Mouse (Mus musculus) limb, embryonic 12.5 days (tissue): ENCODE results near the gene Gm20388. TPM values are rescaled to one million over a fixed set of nuclear protein-coding genes. Genes with fewer than 3 reads are reported as not detected.

Experiments used
- ATAC-seq: fragments of 200-750 bp; cut with Nextera tagmentation; 2 replicates; pipeline ENCODE4 v1.8.0; 2017; ENCODE audit warnings: low read depth, moderate TSS enrichment; ENCODE audit not compliant: insufficient number of reproducible peaks, insufficient read depth, low FRiP score, low TSS enrichment
- H3K27ac ChIP-seq: fragments of 300-500 bp; sonication (generic); 2 replicates; pipeline ENCODE4 v1.5.1; 2016; ENCODE audit warnings: mild to moderate bottlenecking, moderate library complexity
- H3K27me3 ChIP-seq: fragments of 300-500 bp; sonication (generic); 2 replicates; pipeline ENCODE4 v1.6.1; 2016; ENCODE audit warnings: mild to moderate bottlenecking, moderate library complexity
- H3K36me3 ChIP-seq: fragments of 300-500 bp; sonication (generic); 2 replicates; pipeline ENCODE4 v1.6.1; 2016; ENCODE audit warnings: mild to moderate bottlenecking, moderate library complexity
- H3K4me1 ChIP-seq: fragments of 300-500 bp; sonication (generic); replicated peaks from 2 replicates; pipeline ENCODE4 v1.6.1; 2016
- H3K4me2 ChIP-seq: fragments of 300-500 bp; sonication (generic); 2 replicates; pipeline ENCODE4 v1.6.1; 2016; ENCODE audit warnings: mild to moderate bottlenecking, moderate library complexity
- H3K4me3 ChIP-seq: fragments of 300-500 bp; sonication (generic); replicated peaks from 2 replicates; pipeline ENCODE4 v1.5.1; 2016; ENCODE audit warnings: mild to moderate bottlenecking
- H3K9ac ChIP-seq: fragments of 300-500 bp; sonication (generic); replicated peaks from 2 replicates; pipeline ENCODE4 v1.6.1; 2016; ENCODE audit warnings: mild to moderate bottlenecking, moderate library complexity
- H3K9me3 ChIP-seq: fragments of 300-500 bp; sonication (generic); 2 replicates; pipeline ENCODE4 v1.6.1; 2016; ENCODE audit warnings: mild to moderate bottlenecking, moderate library complexity
- WGBS: fragments of 180-500 bp; shearing (Covaris S2); methylation state at CpG from one replicate; pipeline ENCODE4 v1.1.7; 2016; 5-methylcytosine and 5-hydroxymethylcytosine counted together
- polyA plus RNA-seq: library from polyadenylated mRNA; unstranded; fragments of >200 nt; fragmentation: Nextera tagmentation; extraction: Ambion mirVana; gene quantifications from 2 replicates; pipeline ENCODE4 v1.2.1, GENCODE M21; 2016

Gm20388 gene
- polyA plus RNA-seq, 1 experiment from 2014 or later, result not detected

- ATAC-seq, result no peak
- Histone ChIP-seq H3K9ac (no peak overlapping the region), H3K27me3 (peaks cover 20% of the 10 kb centered on the region), H3K9me3 (no peaks in the 10 kb centered on the region), H3K4me3 (no peak overlapping the region), H3K4me1 (peaks cover 7% of the 10 kb centered on the region), H3K27ac (no peak overlapping the region), H3K4me2 (no peak overlapping the region), H3K36me3 (no peaks in the 10 kb centered on the region)
- 51% methylated on average over 7 of the region's 7 CpGs for WGBS
Observed at GRCm38 (mm10) chr8:121762999-121763699, 1852.5 kb downstream of the Gm20388 start.

- no peak for ATAC-seq
- 65% methylated on average over 9 of the region's 9 CpGs for WGBS
- Histone ChIP-seq H3K4me2 (no peak overlapping the region), H3K9me3 (no peaks in the 10 kb centered on the region), H3K4me3 (no peak overlapping the region), H3K36me3 (no peaks in the 10 kb centered on the region), H3K27ac (no peak overlapping the region), H3K4me1 (peaks cover 7% of the 10 kb centered on the region), H3K9ac (no peak overlapping the region), H3K27me3 (peaks cover 17% of the 10 kb centered on the region)
Observed at GRCm38 (mm10) chr8:121763700-121764013, 1853.0 kb downstream of the Gm20388 start.

GRCm38 (mm10) chr8:121765594-121766138 is 1855.0 kb downstream of the Gm20388 start:
- 0 out of 2 replicates have a peak, but pooled peaks cover 8% of the 10 kb centered on the region for H3K27me3 ChIP-seq
- no peak for ATAC-seq
- H3K27ac ChIP-seq, result no peak overlapping the region
- 80% methylated on average over 7 of the region's 7 CpGs for WGBS
- peaks cover 15% of the 10 kb centered on the region for H3K4me1 ChIP-seq
- H3K4me3 ChIP-seq, result no peak overlapping the region
- H3K36me3 ChIP-seq, result no peaks in the 10 kb centered on the region
- no peak overlapping the region for H3K9ac ChIP-seq
- no peaks in the 10 kb centered on the region for H3K9me3 ChIP-seq
- no peak overlapping the region for H3K4me2 ChIP-seq

- no peaks in the 10 kb centered on the region for H3K9me3 ChIP-seq
- WGBS, result 43% methylated on average over 3 of the region's 3 CpGs
- no peak overlapping the region for H3K4me2 ChIP-seq
- no peaks in the 10 kb centered on the region for H3K36me3 ChIP-seq
- no peak overlapping the region for H3K4me3 ChIP-seq
- no peak overlapping the region for H3K27ac ChIP-seq
- H3K9ac ChIP-seq, result no peak overlapping the region
- peaks cover 8% of the 10 kb centered on the region for H3K4me1 ChIP-seq
- no peak for ATAC-seq
- peaks cover 15% of the 10 kb centered on the region; the same call in 1 of the 2 replicates for H3K27me3 ChIP-seq
Observed at GRCm38 (mm10) chr8:121769095-121769494, 1858.5 kb downstream of the Gm20388 start.

- no peaks in the 10 kb centered on the region for H3K9me3 ChIP-seq
- H3K9ac ChIP-seq, result no peak overlapping the region; the same call in 1 of the 2 replicates
- H3K4me3 ChIP-seq, result no peak overlapping the region
- no peaks in the 10 kb centered on the region for H3K36me3 ChIP-seq
- H3K27ac ChIP-seq, result no peak overlapping the region
- ATAC-seq, result no peak
- H3K4me1 ChIP-seq, result peaks cover 8% of the 10 kb centered on the region
- 90% methylated on average over 2 of the region's 2 CpGs for WGBS
- peaks cover 15% of the 10 kb centered on the region; the same call in 1 of the 2 replicates for H3K27me3 ChIP-seq
- H3K4me2 ChIP-seq, result no peak overlapping the region
Observed at GRCm38 (mm10) chr8:121769621-121770020, 1859.0 kb downstream of the Gm20388 start.

- Histone ChIP-seq H3K9me3 (no peaks in the 10 kb centered on the region), H3K27me3 (peaks cover 15% of the 10 kb centered on the region; the same call in 1 of the 2 replicates), H3K36me3 (no peaks in the 10 kb centered on the region), H3K27ac (no peak overlapping the region), H3K4me1 (peaks cover 8% of the 10 kb centered on the region), H3K4me3 (no peak overlapping the region), H3K9ac (no peak overlapping the region), H3K4me2 (no peak overlapping the region)
- ATAC-seq, result no peak
- WGBS, result 42% methylated on average over 19 of the region's 19 CpGs
Observed at GRCm38 (mm10) chr8:121770845-121771752, 1860.5 kb downstream of the Gm20388 start.

GRCm38 (mm10) chr8:121773876-121774275 is 1863.2 kb downstream of the Gm20388 start:
- no peak for ATAC-seq
- WGBS, result 83% methylated on average over 12 of the region's 12 CpGs

GRCm38 (mm10) chr8:121782493-121782892 is 1871.9 kb downstream of the Gm20388 start:
- Histone ChIP-seq H3K4me2 (no peak overlapping the region), H3K9ac (no peak overlapping the region), H3K36me3 (no peaks in the 10 kb centered on the region), H3K9me3 (no peaks in the 10 kb centered on the region), H3K27me3 (peaks cover 4% of the 10 kb centered on the region; the same call in 1 of the 2 replicates), H3K4me3 (no peak overlapping the region), H3K4me1 (0 out of 2 replicates have a peak, but pooled peaks cover 3% of the 10 kb centered on the region), H3K27ac (no peak overlapping the region)
- whole genome bisulfite sequencing, result 68% methylated on average over 5 of the region's 5 CpGs
- no peak for ATAC-seq

More at GRCm38 (mm10) chr8:121773876-121774275, 1863.2 kb downstream of the Gm20388 start:
- Histone ChIP-seq H3K27me3 (peaks cover 10% of the 10 kb centered on the region; the same call in 1 of the 2 replicates), H3K27ac (no peak overlapping the region), H3K4me1 (peaks cover 8% of the 10 kb centered on the region), H3K4me2 (no peak overlapping the region), H3K36me3 (no peaks in the 10 kb centered on the region), H3K9ac (no peak overlapping the region), H3K4me3 (no peak overlapping the region), H3K9me3 (no peaks in the 10 kb centered on the region)

- Histone ChIP-seq H3K9me3 (no peaks in the 10 kb centered on the region), H3K9ac (no peak overlapping the region), H3K36me3 (no peaks in the 10 kb centered on the region), H3K4me3 (no peak overlapping the region), H3K4me2 (no peak overlapping the region), H3K4me1 (0 out of 2 replicates have a peak, but pooled peaks cover 3% of the 10 kb centered on the region), H3K27ac (0 out of 2 replicates have a peak overlapping the region, but pooled peaks have one; percentile 12), H3K27me3 (peaks cover 4% of the 10 kb centered on the region; the same call in 1 of the 2 replicates)
- WGBS, result 57% methylated on average over 10 of the region's 10 CpGs
- ATAC-seq, result no peak
Observed at GRCm38 (mm10) chr8:121786542-121786941, 1875.9 kb downstream of the Gm20388 start.

GRCm38 (mm10) chr8:121788786-121789185 is 1878.1 kb downstream of the Gm20388 start:
- Histone ChIP-seq H3K4me3 (no peak overlapping the region), H3K4me2 (no peak overlapping the region), H3K9me3 (no peaks in the 10 kb centered on the region), H3K9ac (no peak overlapping the region), H3K4me1 (0 out of 2 replicates have a peak, but pooled peaks cover 3% of the 10 kb centered on the region), H3K27ac (no peak overlapping the region), H3K36me3 (no peaks in the 10 kb centered on the region), H3K27me3 (peaks cover 2% of the 10 kb centered on the region; the same call in 1 of the 2 replicates)
- ATAC-seq, result no peak
- 90% methylated on average over 8 of the region's 8 CpGs for WGBS

- no peaks in the 10 kb centered on the region for H3K27me3 ChIP-seq
- no peak overlapping the region for H3K27ac ChIP-seq
- H3K4me1 ChIP-seq, result peaks cover 5% of the 10 kb centered on the region
- H3K9ac ChIP-seq, result no peak overlapping the region
- 83% methylated on average over 7 of the region's 7 CpGs for WGBS
- H3K9me3 ChIP-seq, result no peaks in the 10 kb centered on the region
- H3K4me3 ChIP-seq, result no peak overlapping the region
- H3K4me2 ChIP-seq, result no peak overlapping the region
- H3K36me3 ChIP-seq, result peaks cover 29% of the 10 kb centered on the region
- no peak for ATAC-seq
Observed at GRCm38 (mm10) chr8:121792159-121792558, 1881.5 kb downstream of the Gm20388 start.
